ENCODE assay signal across 9 mouse cellular contexts in genomic region chr3:88334902-88335435, GRCm38 (mm10). TPM values are rescaled to one million over a fixed set of nuclear protein-coding genes. Genes with fewer than 3 reads are reported as not detected.
A peak's percentile ranks its signal among the peaks of the same experiment; 100 is the strongest.
DNase-seq lines count a peak whose midpoint lies in the region; ATAC-seq and TF ChIP-seq lines count a peak whose summit lies in the region.
"Had no signal": no experiment of that assay in that cellular context is flagged by ENCODE, and none has a peak within 500 bp of the region (broad histone marks: within the 10 kb centered on the region; RNA-seq: fewer than 3 reads in every experiment).

No protein-coding gene starts in this region.

- no peaks in the 10 kb centered on the region for H3K9me3 ChIP-seq in forebrain, embryonic 11.5 days (ENCODE audit: control insufficient read depth, low read length)
- no peaks in the 10 kb centered on the region for H3K9me3 ChIP-seq in liver, embryonic 11.5 days (ENCODE audit: control insufficient read depth, low read length)

- DNase-seq in heart, adult 2 months = no peak
- DNase-seq in heart, adult 18-20 months = no peak
- DNase-seq in A20 (ENCODE audit: low read depth, low spot score) = peak; percentile 65
- no peak for DNase-seq in forebrain, embryonic 11.5 days (ENCODE audit: low spot score)
- DNase-seq in liver, embryonic 11.5 days (ENCODE audit: low spot score) = no peak
- DNase-seq in retina, embryonic 14.5 days (ENCODE audit: low spot score) = no peak
- no peak for DNase-seq in frontal cortex, postnatal 10 days (ENCODE audit: low spot score in 2 of 2)
- no peak for DNase-seq in urinary bladder, postnatal 25 days (ENCODE audit: low spot score)
- DNase-seq: retina, postnatal 1 day had no signal

- no peak for TF ChIP-seq POLR2A in heart, adult 2 months (IDR thresholded peaks at IDR 0.05; ENCODE audit: insufficient read depth, low read depth, low read length)

- H3K27me3 ChIP-seq in heart, adult 2 months (ENCODE audit: control insufficient read depth, insufficient read depth, low read length) = no peaks in the 10 kb centered on the region
- H3K27me3 ChIP-seq in forebrain, embryonic 11.5 days (ENCODE audit: control insufficient read depth, insufficient read depth, low read length) = no peaks in the 10 kb centered on the region
- H3K27me3 ChIP-seq in liver, embryonic 11.5 days (replicated peaks; ENCODE audit: control insufficient read depth, insufficient read depth, low read length) = no peaks in the 10 kb centered on the region

- peak overlapping the region; percentile 58 for H3K4me2 ChIP-seq in forebrain, embryonic 11.5 days (ENCODE audit: low read depth, low read length, severe bottlenecking)
- H3K4me2 ChIP-seq in liver, embryonic 11.5 days = peak overlapping the region; percentile 83

- peak overlapping the region; percentile 99 for H3K27ac ChIP-seq in heart, adult 2 months
- no peak overlapping the region for H3K27ac ChIP-seq in forebrain, embryonic 11.5 days (ENCODE audit: low read depth, low read length)
- peak overlapping the region; percentile 97 for H3K27ac ChIP-seq in liver, embryonic 11.5 days (ENCODE audit: low read depth, low read length)

- H3K9ac ChIP-seq in heart, adult 2 months (ENCODE audit: low read depth, low read length) = no peak overlapping the region
- peak overlapping the region; percentile 96 for H3K9ac ChIP-seq in forebrain, embryonic 11.5 days (ENCODE audit: low read length)
- peak overlapping the region; percentile 95 for H3K9ac ChIP-seq in liver, embryonic 11.5 days (ENCODE audit: low read depth, low read length)

- peak overlapping the region; percentile 85 for H3K4me3 ChIP-seq in heart, adult 2 months
- peak overlapping the region; percentile 87 for H3K4me3 ChIP-seq in forebrain, embryonic 11.5 days (ENCODE audit: low read depth, low read length)
- H3K4me3 ChIP-seq in liver, embryonic 11.5 days (ENCODE audit: low read depth, low read length) = peak overlapping the region; percentile 86

- no peaks in the 10 kb centered on the region for H3K36me3 ChIP-seq in heart, adult 2 months (ENCODE audit: control insufficient read depth, insufficient read depth, low read length)
- no peaks in the 10 kb centered on the region for H3K36me3 ChIP-seq in forebrain, embryonic 11.5 days (ENCODE audit: control insufficient read depth, insufficient read depth, low read length)
- peaks cover 2% of the 10 kb centered on the region; the same call in 1 of the 2 replicates for H3K36me3 ChIP-seq in liver, embryonic 11.5 days (ENCODE audit: control insufficient read depth, insufficient read depth, low read length)

- TF ChIP-seq CTCF in heart, adult 2 months (IDR thresholded peaks at IDR 0.05) = no peak

- intact Hi-C loops in heart, adult 2 months (cut with DNase I) = loop anchor here (5.0 kb wide), 1 partner anchor 38 kb away; the partner anchor contains the start of genes Cct3 and Tsacc

- ATAC-seq in forebrain, embryonic 11.5 days (replicated peaks; ENCODE audit: low FRiP score) = no peak
- no peak for ATAC-seq in liver, embryonic 11.5 days (replicated peaks; ENCODE audit: low FRiP score)

- peaks cover 6% of the 10 kb centered on the region for H3K4me1 ChIP-seq in heart, adult 2 months (ENCODE audit: control insufficient read depth, insufficient read depth, low read length)
- no peaks in the 10 kb centered on the region; the same call in 1 of the 2 replicates for H3K4me1 ChIP-seq in forebrain, embryonic 11.5 days (replicated peaks; ENCODE audit: control insufficient read depth, insufficient read depth, low read length)
- peaks cover 37% of the 10 kb centered on the region for H3K4me1 ChIP-seq in liver, embryonic 11.5 days (replicated peaks; ENCODE audit: control insufficient read depth, insufficient read depth, low read length)

- H3K79me2 ChIP-seq in heart, adult 2 months (replicated peaks; ENCODE audit: control insufficient read depth, insufficient read depth, low read length) = no peaks in the 10 kb centered on the region; the same call in 1 of the 2 replicates

- TF ChIP-seq EP300 in heart, adult 2 months (IDR thresholded peaks at IDR 0.05; ENCODE audit: insufficient read depth, low read depth, low read length) = no peak

- 31% methylated on average over 3 of the region's 3 CpGs for WGBS in heart, adult 2 months
- WGBS in forebrain, embryonic 11.5 days = 46% methylated on average over 3 of the region's 3 CpGs
- 23% methylated on average over 3 of the region's 3 CpGs for WGBS in liver, embryonic 11.5 days

RNA-seq across cellular contexts. Expression of gene Tmem79, which starts 1.0 kb away (rescaled TPM):
- 1 to 10 TPM; 1.6 to 1.7 TPM for total RNA-seq in heart, adult 2 months (2021)
- polyA plus RNA-seq in heart, adult 2 months (2012; rRNA removed) = 2.3 and 3.5 TPM in 2 replicates
- 1 to 10 TPM; 1.4 to 4.3 TPM for total RNA-seq in heart, adult 18-20 months (2021)
- polyA plus RNA-seq in forebrain, embryonic 11.5 days (2014; fragmentation: Nextera tagmentation; extraction: Ambion mirVana) = 1.6 and 2.7 TPM in 2 replicates
- 2.0 TPM in 2 replicates for polyA plus RNA-seq in liver, embryonic 11.5 days (2014; fragmentation: Nextera tagmentation; extraction: Ambion mirVana)

RNA-seq across cellular contexts. Expression of gene Smg5, which starts 1.1 kb away (rescaled TPM):
- total RNA-seq in heart, adult 2 months (2021) = 10 to 100 TPM; 42.7 to 45.8 TPM
- 44.4 and 66.9 TPM in 2 replicates for polyA plus RNA-seq in heart, adult 2 months (2012; rRNA removed)
- 10 to 100 TPM; 48.3 to 55.9 TPM for total RNA-seq in heart, adult 18-20 months (2021)
- 70.6 and 75.4 TPM in 2 replicates for polyA plus RNA-seq in forebrain, embryonic 11.5 days (2014; fragmentation: Nextera tagmentation; extraction: Ambion mirVana)
- polyA plus RNA-seq in liver, embryonic 11.5 days (2014; fragmentation: Nextera tagmentation; extraction: Ambion mirVana) = 52.0 TPM in 2 replicates

RNA-seq across cellular contexts. Expression of gene Glmp, which starts 10.1 kb away (rescaled TPM):
- 10 to 100 TPM; 75.6 to 80.9 TPM for total RNA-seq in heart, adult 2 months (2021)
- 98.0 and 105 TPM in 2 replicates for polyA plus RNA-seq in heart, adult 2 months (2012; rRNA removed)
- total RNA-seq in heart, adult 18-20 months (2021) = 10 to 100 TPM; 67.8 to 84.2 TPM
- 77.2 and 87.2 TPM in 2 replicates for polyA plus RNA-seq in forebrain, embryonic 11.5 days (2014; fragmentation: Nextera tagmentation; extraction: Ambion mirVana)
- 111 and 113 TPM in 2 replicates for polyA plus RNA-seq in liver, embryonic 11.5 days (2014; fragmentation: Nextera tagmentation; extraction: Ambion mirVana)

RNA-seq across cellular contexts. Expression of gene Paqr6, which starts 29.4 kb away (rescaled TPM):
- under 1 TPM; 0.44 to 0.57 TPM for total RNA-seq in heart, adult 2 months (2021)
- polyA plus RNA-seq in heart, adult 2 months (2012; rRNA removed) = 5.0 and 7.5 TPM in 2 replicates
- total RNA-seq in heart, adult 18-20 months (2021) = under 1 TPM; 0.60 to 0.67 TPM
- polyA plus RNA-seq in forebrain, embryonic 11.5 days (2014; fragmentation: Nextera tagmentation; extraction: Ambion mirVana) = 1.1 and 1.2 TPM in 2 replicates
- 5.6 and 7.0 TPM in 2 replicates for polyA plus RNA-seq in liver, embryonic 11.5 days (2014; fragmentation: Nextera tagmentation; extraction: Ambion mirVana)

RNA-seq across cellular contexts. Expression of gene Bglap3, which starts 37.6 kb away (rescaled TPM):
- not detected for total RNA-seq in heart, adult 2 months (2021)
- polyA plus RNA-seq in heart, adult 2 months (2012; rRNA removed) = not detected in 2 replicates
- total RNA-seq in heart, adult 18-20 months (2021) = not detected
- polyA plus RNA-seq in forebrain, embryonic 11.5 days (2014; fragmentation: Nextera tagmentation; extraction: Ambion mirVana) = not detected in 2 replicates
- 0.12 and 0.40 TPM in 2 replicates for polyA plus RNA-seq in liver, embryonic 11.5 days (2014; fragmentation: Nextera tagmentation; extraction: Ambion mirVana)
